8 mouse cellular contexts compared by ENCODE assay signal in genomic region chr6:86918058-86918835, GRCm38 (mm10).
DNase-seq lines count a peak whose midpoint lies in the region; ATAC-seq lines count a peak whose summit lies in the region.

No protein-coding gene starts in this region.

- intact Hi-C loops in left cerebral cortex, postnatal 4 days (cut with DNase I) = no loop called here
- intact Hi-C loops in gastrocnemius, postnatal 14 days (cut with DNase I; ENCODE audit: low total_unique reads) = no loop called here

- peak; percentile 10 for DNase-seq in left cerebral cortex, postnatal 4 days
- no peak for DNase-seq in left cerebral cortex, adult 9 months (ENCODE audit: low spot score in 2 of 2)
- peak; percentile 34 for DNase-seq in gastrocnemius, postnatal 14 days
- peak; percentile 27 to 50 for DNase-seq in kidney, postnatal 36 days
- DNase-seq in thymus, adult 18-20 months = no peak
- DNase-seq in left cerebral cortex, adult 18-20 months (ENCODE audit: low spot score in 2 of 2) = no peak

- ATAC-seq in cerebellum, adult (ENCODE audit: insufficient number of reproducible peaks, low FRiP score, low TSS enrichment) = peak; percentile 39; the same call in 1 of the 2 replicates
- ATAC-seq in erythroid progenitor cell, adult 5-6 weeks (replicated peaks; ENCODE audit: low FRiP score, poor library complexity, severe bottlenecking) = no peak

Comparison
In these comparisons a context has a peak if more than half of its experiments do, and no peak if none do; other contexts are left out.
1. DNase-seq: peak in left cerebral cortex, postnatal 4 days (single experiment), gastrocnemius, postnatal 14 days (single experiment) and kidney, postnatal 36 days (2 of 2); none in left cerebral cortex, adult 9 months (0 of 2), thymus, adult 18-20 months (0 of 2) and left cerebral cortex, adult 18-20 months (0 of 2).